Mouse (Mus musculus) kidney, embryonic 14.5 days (tissue): ENCODE results near the gene Olfr641. TPM values are rescaled to one million over a fixed set of nuclear protein-coding genes. Genes with fewer than 3 reads are reported as not detected.

Source experiments
- ATAC-seq: fragments of 200-750 bp; cut with Nextera tagmentation; 2 replicates; pipeline ENCODE4 v1.8.0; 2017; ENCODE audit warnings: moderate number of reproducible peaks, mild to moderate bottlenecking, moderate TSS enrichment, moderate library complexity; ENCODE audit not compliant: low FRiP score, low TSS enrichment
- H3K27ac ChIP-seq: fragments of 300-500 bp; sonication (generic); 2 replicates; pipeline ENCODE4 v1.5.1; 2014; ENCODE audit warnings: low read depth, mild to moderate bottlenecking, low read length, moderate library complexity, mixed read lengths
- H3K27me3 ChIP-seq: fragments of 300-500 bp; sonication (generic); 2 replicates; pipeline ENCODE4 v1.6.1; 2014; ENCODE audit warnings: mild to moderate bottlenecking, low read length; ENCODE audit not compliant: control insufficient read depth, insufficient read depth
- H3K36me3 ChIP-seq: fragments of 300-500 bp; sonication (generic); 2 replicates; pipeline ENCODE4 v1.6.1; 2014; ENCODE audit warnings: low read length, mixed read lengths; ENCODE audit not compliant: control insufficient read depth, insufficient read depth
- H3K4me1 ChIP-seq: fragments of 300-500 bp; sonication (generic); 2 replicates; pipeline ENCODE4 v1.6.1; 2014; ENCODE audit warnings: low read length, mixed read lengths; ENCODE audit not compliant: control insufficient read depth, insufficient read depth
- H3K4me2 ChIP-seq: fragments of 300-500 bp; sonication (generic); replicated peaks from 2 replicates; pipeline ENCODE4 v1.6.1; 2014; ENCODE audit warnings: low read depth, mild to moderate bottlenecking, low read length
- H3K4me3 ChIP-seq: fragments of 300-500 bp; sonication (generic); 2 replicates; pipeline ENCODE4 v1.5.1; 2014; ENCODE audit warnings: mild to moderate bottlenecking, low read length
- H3K9ac ChIP-seq: fragments of 300-500 bp; sonication (generic); 2 replicates; pipeline ENCODE4 v1.6.1; 2014; ENCODE audit warnings: low read depth, mild to moderate bottlenecking, low read length, moderate library complexity
- H3K9me3 ChIP-seq: fragments of 300-500 bp; sonication (generic); 2 replicates; pipeline ENCODE4 v1.6.1; 2016; ENCODE audit warnings: low read length; ENCODE audit not compliant: control insufficient read depth
- WGBS: fragments of 180-500 bp; shearing (Covaris S2); extraction: QIAGEN DNeasy Blood & Tissue Kit; methylation state at CpG from one replicate; pipeline ENCODE4 v1.1.7; 2014; 5-methylcytosine and 5-hydroxymethylcytosine counted together
- polyA plus RNA-seq: library from polyadenylated mRNA; unstranded; fragments of >200 nt; fragmentation: Nextera tagmentation; extraction: Ambion mirVana; gene quantifications from 2 replicates; pipeline ENCODE4 v1.2.1, GENCODE M21; 2014

Gene Olfr641
- polyA plus RNA-seq, 1 experiment from 2014 or later, result not detected

DNA sequence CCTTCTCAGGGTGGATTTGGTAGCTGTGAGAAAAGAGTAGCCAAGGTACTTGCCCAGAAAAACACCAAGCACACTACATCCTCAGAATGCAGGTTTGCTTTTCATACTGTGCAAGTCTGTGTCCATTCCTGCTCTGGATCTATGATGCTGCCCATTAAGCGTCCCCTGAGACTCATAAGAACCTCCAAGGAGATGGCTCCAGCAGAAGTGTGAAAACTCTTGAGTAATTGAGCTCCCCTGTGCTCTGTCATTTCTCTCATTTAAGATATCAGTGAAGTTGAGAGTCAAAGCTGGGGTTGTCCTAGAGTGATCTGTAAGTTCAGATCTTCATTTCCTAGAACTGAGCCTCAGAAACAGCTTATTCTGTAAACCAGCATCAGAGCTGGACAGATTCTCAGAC is 17.3 kb downstream of the Olfr641 start, which contains the start of gene Olfr642:
Olfr642 (minus strand) TSS at position 101 of the 400 bp plus-strand sequence.
- whole genome bisulfite sequencing, result 65% methylated on average over 1 of the region's 1 CpGs
- Histone ChIP-seq H3K36me3 (no peaks in the 10 kb centered on the region), H3K4me2 (no peak within 1 kb of the TSS), H3K27me3 (no peaks in the 10 kb centered on the region), H3K9ac (no peak within 1 kb of the TSS), H3K27ac (no peak within 1 kb of the TSS), H3K4me3 (no peak within 1 kb of the TSS), H3K9me3 (no peaks in the 10 kb centered on the region), H3K4me1 (no peaks in the 10 kb centered on the region)
- no peak for ATAC-seq

DNA sequence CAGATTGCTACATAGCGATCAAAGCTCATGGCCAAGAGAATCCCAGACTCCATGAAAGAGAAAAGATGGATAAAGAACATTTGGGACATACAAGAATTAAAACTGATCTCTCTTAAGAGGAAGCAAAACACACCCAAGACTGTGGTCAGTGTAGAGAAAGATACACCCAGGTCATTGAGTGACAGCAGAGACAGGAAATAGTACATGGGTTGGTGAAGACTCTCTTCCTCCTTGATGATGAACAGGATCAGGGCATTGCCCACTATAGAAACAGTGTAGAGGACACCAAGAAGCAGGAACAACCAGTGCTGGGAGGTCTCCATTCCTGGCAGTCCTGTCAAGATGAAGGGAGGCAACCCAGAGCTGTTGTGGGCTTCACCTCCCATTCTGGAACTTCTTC is 24.0 kb downstream of the Olfr641 start:
- no peak overlapping the region for H3K9ac ChIP-seq

DNA sequence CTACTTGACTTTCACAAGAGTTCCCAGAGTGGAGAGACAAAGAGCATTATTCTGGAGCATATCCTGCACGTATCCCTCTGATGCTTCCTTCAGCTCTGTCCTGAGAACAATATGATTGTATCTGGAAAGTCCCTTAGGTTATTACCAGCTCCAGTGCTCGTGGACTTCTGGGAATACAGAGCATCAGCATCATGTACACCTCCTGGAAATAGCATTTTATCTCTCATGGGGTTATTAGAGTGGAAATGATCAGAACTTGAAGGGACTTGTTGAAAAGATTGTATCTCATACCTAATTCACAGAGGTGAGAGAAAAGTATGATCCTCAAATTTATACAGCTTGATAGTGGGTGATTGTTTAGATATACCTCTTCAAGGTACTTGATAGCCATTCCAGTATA is 26.1 kb downstream of the Olfr641 start, which contains the start of gene 4930516K23Rik:
4930516K23Rik (minus strand) TSS at position 101 of the 400 bp plus-strand sequence.
- no peak within 1 kb of the TSS for H3K4me2 ChIP-seq
- ATAC-seq, result no peak
- 67% methylated on average over 2 of the region's 2 CpGs for WGBS

More for the DNA sequence above, 24.0 kb downstream of the Olfr641 start:
- Histone ChIP-seq H3K9me3 (no peaks in the 10 kb centered on the region), H3K4me1 (no peaks in the 10 kb centered on the region), H3K27ac (no peak overlapping the region), H3K27me3 (no peaks in the 10 kb centered on the region), H3K4me2 (no peak overlapping the region), H3K4me3 (no peak overlapping the region), H3K36me3 (no peaks in the 10 kb centered on the region)
- no peak for ATAC-seq
- WGBS, result 92% methylated on average over 1 of the region's 1 CpGs

DNA sequence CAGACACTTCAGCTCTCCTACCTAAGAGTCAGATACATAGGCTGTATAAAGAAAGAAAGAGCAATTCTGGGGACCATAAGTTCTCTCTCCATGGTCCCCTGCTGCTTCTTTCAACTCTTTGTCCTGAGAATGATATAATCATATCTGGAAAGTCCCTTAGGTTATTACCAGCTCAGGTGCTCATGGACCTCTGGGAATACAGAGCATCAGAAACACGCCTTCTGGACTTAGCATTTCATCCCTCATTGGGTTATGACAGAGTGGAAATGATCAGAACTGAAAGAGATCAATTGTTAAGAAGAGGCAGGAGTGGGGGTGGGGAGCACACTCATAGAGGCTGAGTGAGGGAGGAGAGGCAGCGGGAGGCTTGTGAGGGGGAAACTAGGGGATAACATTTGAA is 36.5 kb downstream of the Olfr641 start, which contains the start of gene Olfr644:
Olfr644 (minus strand) TSS at position 101 of the 400 bp plus-strand sequence.
- 69% methylated on average over 2 of the region's 2 CpGs for WGBS
- H3K4me1 ChIP-seq, result no peaks in the 10 kb centered on the region
- no peaks in the 10 kb centered on the region for H3K27me3 ChIP-seq

More for the DNA sequence above, 26.1 kb downstream of the Olfr641 start, which contains the start of gene 4930516K23Rik:
- Histone ChIP-seq H3K27ac (no peak within 1 kb of the TSS), H3K4me1 (no peaks in the 10 kb centered on the region), H3K4me3 (no peak within 1 kb of the TSS), H3K9me3 (no peaks in the 10 kb centered on the region), H3K36me3 (no peaks in the 10 kb centered on the region), H3K27me3 (no peaks in the 10 kb centered on the region), H3K9ac (no peak within 1 kb of the TSS)

DNA sequence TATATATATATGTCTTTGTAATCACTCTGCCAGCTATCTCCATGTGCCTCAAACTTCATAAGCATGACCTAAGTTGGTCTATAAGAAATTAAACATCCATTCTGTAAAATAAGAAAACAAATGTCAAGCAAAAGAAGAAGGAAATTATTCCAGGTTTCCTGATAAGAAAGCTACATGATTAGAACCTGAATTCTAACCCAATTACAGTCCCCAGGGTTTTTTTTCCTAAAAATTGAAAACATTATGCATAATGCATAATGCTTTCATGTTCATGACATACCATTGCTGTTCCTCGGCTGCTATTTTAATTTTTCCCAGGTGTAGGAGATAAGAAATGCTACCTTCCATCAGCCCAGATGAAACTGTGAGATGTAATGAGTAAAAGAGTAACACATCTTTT is 50.1 kb downstream of the Olfr641 start, which contains the start of gene Olfr645:
Olfr645 (minus strand) TSS at position 101 of the 400 bp plus-strand sequence.
- Histone ChIP-seq H3K4me1 (no peaks in the 10 kb centered on the region), H3K27ac (no peak within 1 kb of the TSS), H3K4me2 (no peak within 1 kb of the TSS), H3K9ac (no peak within 1 kb of the TSS), H3K27me3 (no peaks in the 10 kb centered on the region), H3K9me3 (no peaks in the 10 kb centered on the region), H3K4me3 (no peak within 1 kb of the TSS), H3K36me3 (no peaks in the 10 kb centered on the region)
- 74% methylated on average over 1 of the region's 1 CpGs for WGBS
- ATAC-seq, result no peak

More for the DNA sequence above, 36.5 kb downstream of the Olfr641 start, which contains the start of gene Olfr644:
- Histone ChIP-seq H3K9me3 (no peaks in the 10 kb centered on the region), H3K36me3 (no peaks in the 10 kb centered on the region), H3K9ac (no peak within 1 kb of the TSS), H3K4me3 (no peak within 1 kb of the TSS), H3K27ac (no peak within 1 kb of the TSS), H3K4me2 (no peak within 1 kb of the TSS)
- no peak for ATAC-seq

Other genes starting within 250 kb of the Olfr641 start
- not detected in 2 replicates for gene Olfr67, start 243.6 kb upstream of the Olfr641 start, polyA plus RNA-seq
- gene Hbb-bt, start 221.4 kb upstream of the Olfr641 start, polyA plus RNA-seq, result 1,529 and 1,788 TPM in 2 replicates
- 3,842 and 4,307 TPM in 2 replicates for gene Hbb-bs, start 207.3 kb upstream of the Olfr641 start, polyA plus RNA-seq
- not detected in 2 replicates for gene Hbb-bh2, start 194.9 kb upstream of the Olfr641 start, polyA plus RNA-seq
- gene Hbb-bh1, start 192.3 kb upstream of the Olfr641 start, polyA plus RNA-seq, result 2.8 and 6.5 TPM in 2 replicates
- 578 and 855 TPM in 2 replicates for gene Hbb-y, start 182.2 kb upstream of the Olfr641 start, polyA plus RNA-seq
- not detected in 2 replicates for gene Olfr66, start 149.2 kb upstream of the Olfr641 start, polyA plus RNA-seq
- not detected in 2 replicates for gene Olfr64, start 141.0 kb upstream of the Olfr641 start, polyA plus RNA-seq
- gene Olfr65, start 132.0 kb upstream of the Olfr641 start, polyA plus RNA-seq, result not detected in 2 replicates
- not detected in 2 replicates for gene Olfr631, start 106.6 kb upstream of the Olfr641 start, polyA plus RNA-seq
- gene Olfr632, start 101.1 kb upstream of the Olfr641 start, polyA plus RNA-seq, result not detected in 2 replicates
- gene Olfr633, start 91.0 kb upstream of the Olfr641 start, polyA plus RNA-seq, result not detected in 2 replicates
- 0.03 TPM in 1 of 2 replicates, not detected in the other for gene Olfr635, start 64.3 kb upstream of the Olfr641 start, polyA plus RNA-seq
- gene Olfr638, start 36.7 kb upstream of the Olfr641 start, polyA plus RNA-seq, result not detected in 2 replicates
- 0.03 TPM in 1 of 2 replicates, not detected in the other for gene Olfr639, start 18.1 kb upstream of the Olfr641 start, polyA plus RNA-seq
- not detected in 2 replicates for gene Olfr640, start 9.9 kb upstream of the Olfr641 start, polyA plus RNA-seq
- not detected in 2 replicates for gene Olfr642, start 17.2 kb downstream of the Olfr641 start, polyA plus RNA-seq
- gene 4930516K23Rik, start 26.0 kb downstream of the Olfr641 start, polyA plus RNA-seq, result not detected in 2 replicates
- not detected in 2 replicates for gene Olfr644, start 36.4 kb downstream of the Olfr641 start, polyA plus RNA-seq
- not detected in 2 replicates for gene Olfr645, start 50.0 kb downstream of the Olfr641 start, polyA plus RNA-seq
- gene Olfr646, start 69.4 kb downstream of the Olfr641 start, polyA plus RNA-seq, result not detected in 2 replicates
- gene Ubqln5, start 94.4 kb downstream of the Olfr641 start, polyA plus RNA-seq, result not detected in 2 replicates
- gene Olfr643, start 102.0 kb downstream of the Olfr641 start, polyA plus RNA-seq, result not detected in 2 replicates
- gene Ubqln3, start 107.8 kb downstream of the Olfr641 start, polyA plus RNA-seq, result not detected in 2 replicates
- gene Ubqlnl, start 115.1 kb downstream of the Olfr641 start, polyA plus RNA-seq, result not detected in 2 replicates
- gene Olfm5, start 129.4 kb downstream of the Olfr641 start, polyA plus RNA-seq, result not detected in 2 replicates
- gene Olfr648, start 147.9 kb downstream of the Olfr641 start, polyA plus RNA-seq, result 0.12 and 0.14 TPM in 2 replicates
- gene Olfr649, start 160.5 kb downstream of the Olfr641 start, polyA plus RNA-seq, result not detected in 2 replicates
- 1.3 and 2.5 TPM in 2 replicates for gene Trim6, start 183.3 kb downstream of the Olfr641 start, polyA plus RNA-seq
- gene Trim34a, start 209.0 kb downstream of the Olfr641 start, polyA plus RNA-seq, result 1.4 and 1.5 TPM in 2 replicates